Mouse (Mus musculus): ENCODE data around the gene Xpr1. TPM values are rescaled to one million over a fixed set of nuclear protein-coding genes. Genes with fewer than 3 reads are reported as not detected.
A peak's percentile ranks its signal among the peaks of the same experiment; 100 is the strongest.

Gene Xpr1
- polyA plus RNA-seq, 1 experiment from 2014 or later = 7.5 TPM

DNA sequence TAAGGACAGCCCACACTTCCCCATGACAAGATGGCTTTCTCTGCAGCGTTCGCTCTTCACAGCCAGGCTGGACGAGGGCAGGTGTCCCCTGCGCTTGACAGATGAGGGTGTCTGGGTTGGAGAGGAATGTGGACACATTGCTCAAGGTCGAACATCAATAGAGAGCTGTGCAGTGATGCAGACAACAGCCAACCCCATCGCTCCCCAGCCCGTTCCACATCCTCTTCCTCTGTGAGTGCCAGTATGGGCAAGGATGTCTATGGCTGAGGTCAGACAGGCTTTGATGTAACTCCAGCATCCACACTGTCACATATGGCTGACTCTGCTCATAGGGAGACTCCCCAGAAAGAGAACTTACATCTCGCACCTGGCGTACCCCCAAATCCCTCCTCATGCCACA lies 183.8 kb downstream of the Xpr1 start:
- H3K4me1 ChIP-seq = peaks cover 88% of the 10 kb centered on the region
- WGBS = 78% methylated on average over 9 of the region's 9 CpGs
- ATAC-seq (ENCODE audit: insufficient number of reproducible peaks, low FRiP score, low TSS enrichment, low read depth) = no peak
- peak overlapping the region; percentile 26; the same call in 1 of the 2 replicates for H3K4me2 ChIP-seq
- H3K27ac ChIP-seq = peak overlapping the region; percentile 86
- H3K9me3 ChIP-seq = no peaks in the 10 kb centered on the region
- H3K27me3 ChIP-seq = no peaks in the 10 kb centered on the region
- H3K9ac ChIP-seq = no peak overlapping the region
- H3K36me3 ChIP-seq = 0 out of 2 replicates have a peak, but pooled peaks cover 6% of the 10 kb centered on the region
- no peak overlapping the region for H3K4me3 ChIP-seq

GRCm38 (mm10) chr1:155232786-155233185 lies 184.4 kb downstream of the Xpr1 start:
- Histone ChIP-seq H3K4me3 (no peak overlapping the region), H3K9ac (no peak overlapping the region), H3K36me3 (0 out of 2 replicates have a peak, but pooled peaks cover 6% of the 10 kb centered on the region), H3K9me3 (no peaks in the 10 kb centered on the region), H3K4me2 (no peak overlapping the region), H3K27me3 (no peaks in the 10 kb centered on the region), H3K27ac (peak overlapping the region; percentile 86; the same call in 1 of the 2 replicates), H3K4me1 (peaks cover 86% of the 10 kb centered on the region)
- ATAC-seq (ENCODE audit: insufficient number of reproducible peaks, low FRiP score, low TSS enrichment, low read depth) = no peak
- WGBS = 56% methylated on average over 6 of the region's 6 CpGs

- 64% methylated on average over 12 of the region's 12 CpGs for WGBS
- Histone ChIP-seq H3K4me1 (peaks cover 82% of the 10 kb centered on the region), H3K4me3 (no peak overlapping the region), H3K9me3 (no peaks in the 10 kb centered on the region), H3K4me2 (no peak overlapping the region), H3K36me3 (0 out of 2 replicates have a peak, but pooled peaks cover 6% of the 10 kb centered on the region), H3K9ac (no peak overlapping the region), H3K27ac (peak overlapping the region; percentile 86; the same call in 1 of the 2 replicates), H3K27me3 (no peaks in the 10 kb centered on the region)
- no peak for ATAC-seq (ENCODE audit: insufficient number of reproducible peaks, low FRiP score, low TSS enrichment, low read depth)
Measured at GRCm38 (mm10) chr1:155232385-155232784, 184.8 kb downstream of the Xpr1 start.

GRCm38 (mm10) chr1:155229464-155230411 lies 187.5 kb downstream of the Xpr1 start:
- Histone ChIP-seq H3K9ac (no peak overlapping the region), H3K4me1 (peaks cover 64% of the 10 kb centered on the region), H3K27me3 (no peaks in the 10 kb centered on the region), H3K27ac (peak overlapping the region; percentile 71), H3K9me3 (no peaks in the 10 kb centered on the region), H3K4me2 (no peak overlapping the region; the same call in 1 of the 2 replicates), H3K36me3 (peaks cover 14% of the 10 kb centered on the region), H3K4me3 (no peak overlapping the region)
- 15% methylated on average over 14 of the region's 14 CpGs for WGBS
- ATAC-seq (ENCODE audit: insufficient number of reproducible peaks, low FRiP score, low TSS enrichment, low read depth) = 0 out of 2 replicates have a peak, but pooled peaks have one; percentile 27

Small RNA genes lying within 50 kb of the gene (microRNA-seq; reads per million reads assigned to microRNA genes)
- not detected for gene Gm22569

Other genes starting within 250 kb of the Xpr1 start
- 6.0 and 6.1 TPM in 2 replicates for gene BC034090, start 173.0 kb downstream of the Xpr1 start, polyA plus RNA-seq (2015; fragmentation: Nextera tagmentation; extraction: Ambion mirVana)
- 67.0 and 73.4 TPM in 2 replicates for gene Acbd6, start 140.7 kb upstream of the Xpr1 start, polyA plus RNA-seq (2015; fragmentation: Nextera tagmentation; extraction: Ambion mirVana)

Measured in limb, embryonic 15.5 days (tissue).